Mouse (Mus musculus) gonadal fat pad, adult 2 months (tissue): Measurements from ENCODE around the gene Mkrn2. TPM values are rescaled to one million over a fixed set of nuclear protein-coding genes. Genes with fewer than 3 reads are reported as not detected.
A peak's percentile ranks its signal among the peaks of the same experiment; 100 is the strongest.
"Not testable (repeated sequence)": the region's sequence is repeated elsewhere in the genome, so short reads cannot be mapped to it uniquely, and the experiment has no call there.

Source experiments
- DNase-seq: peaks from one replicate; pipeline ENCODE4 v3.0.0-alpha.2; 2012; ENCODE audit warnings: low read depth
- polyA plus RNA-seq: library from polyadenylated mRNA; depleted of rRNA; stranded (reverse); fragments of >200 nt; gene quantifications from 2 replicates; pipeline ENCODE4 v1.2.3, GENCODE M21; 2012

The Mkrn2 gene
- polyA plus RNA-seq, 1 experiment, result 111 TPM

GRCm38 (mm10) chr6:115607429-115607828 lies 5.7 kb downstream of the Mkrn2 start:
- DNase-seq, result no peak

- DNase-seq, result no peak
Observed at GRCm38 (mm10) chr6:115609121-115609520, 7.4 kb downstream of the Mkrn2 start.

GRCm38 (mm10) chr6:115610301-115610700 lies 8.6 kb downstream of the Mkrn2 start:
- DNase-seq, result no peak

GRCm38 (mm10) chr6:115613793-115614192 lies 12.1 kb downstream of the Mkrn2 start:
- no peak for DNase-seq

- no peak for DNase-seq
Observed at GRCm38 (mm10) chr6:115615983-115616382, 14.3 kb downstream of the Mkrn2 start.

GRCm38 (mm10) chr6:115619818-115620217 lies 18.1 kb downstream of the Mkrn2 start:
- no peak for DNase-seq

GRCm38 (mm10) chr6:115620942-115621341 lies 19.2 kb downstream of the Mkrn2 start:
- no peak for DNase-seq

- no peak for DNase-seq
Observed at GRCm38 (mm10) chr6:115626121-115626520, 24.4 kb downstream of the Mkrn2 start.

- DNase-seq, result no peak
Observed at GRCm38 (mm10) chr6:115631056-115631795, 29.5 kb downstream of the Mkrn2 start.

- no peak for DNase-seq
Observed at GRCm38 (mm10) chr6:115634015-115634414, 32.3 kb downstream of the Mkrn2 start.

GRCm38 (mm10) chr6:115638188-115638587 lies 36.5 kb downstream of the Mkrn2 start:
- DNase-seq, result not testable (repeated sequence)

GRCm38 (mm10) chr6:115643315-115643714 lies 41.6 kb downstream of the Mkrn2 start:
- DNase-seq, result no peak

GRCm38 (mm10) chr6:115649792-115650365 lies 48.2 kb downstream of the Mkrn2 start:
- no peak for DNase-seq

- DNase-seq, result no peak
Observed at GRCm38 (mm10) chr6:115650476-115651427, 49.0 kb downstream of the Mkrn2 start.

- no peak for DNase-seq
Observed at GRCm38 (mm10) chr6:115651719-115652118, 50.0 kb downstream of the Mkrn2 start.

- DNase-seq, result no peak
Observed at GRCm38 (mm10) chr6:115653939-115654338, 52.2 kb downstream of the Mkrn2 start.

- DNase-seq, result no peak
Observed at GRCm38 (mm10) chr6:115658802-115659201, 57.1 kb downstream of the Mkrn2 start.

- no peak for DNase-seq
Observed at GRCm38 (mm10) chr6:115664268-115664667, 62.6 kb downstream of the Mkrn2 start.

- peak; percentile 83 for DNase-seq
Observed at GRCm38 (mm10) chr6:115666641-115667040, 64.9 kb downstream of the Mkrn2 start.
